Mouse (Mus musculus) C2C12 (cell line): ENCODE data around the gene Rln1.

ENCODE experiments used
- CTCF ChIP-seq: IDR thresholded peaks from one replicate; pipeline ENCODE4 v1.5.1; 2011; ENCODE audit not compliant: control insufficient read depth, insufficient read depth, insufficient read length
- MAX ChIP-seq: IDR thresholded peaks from one replicate; pipeline ENCODE4 v1.6.1; 2011; ENCODE audit warnings: mild to moderate bottlenecking, control low read depth

GRCm38 (mm10) chr19:29294756-29295155, 39.7 kb downstream of the Rln1 start:
- TF ChIP-seq CTCF: no peak
- no peak for TF ChIP-seq MAX
